ENCODE assay signal across 14 mouse cellular contexts in the genomic region with DNA sequence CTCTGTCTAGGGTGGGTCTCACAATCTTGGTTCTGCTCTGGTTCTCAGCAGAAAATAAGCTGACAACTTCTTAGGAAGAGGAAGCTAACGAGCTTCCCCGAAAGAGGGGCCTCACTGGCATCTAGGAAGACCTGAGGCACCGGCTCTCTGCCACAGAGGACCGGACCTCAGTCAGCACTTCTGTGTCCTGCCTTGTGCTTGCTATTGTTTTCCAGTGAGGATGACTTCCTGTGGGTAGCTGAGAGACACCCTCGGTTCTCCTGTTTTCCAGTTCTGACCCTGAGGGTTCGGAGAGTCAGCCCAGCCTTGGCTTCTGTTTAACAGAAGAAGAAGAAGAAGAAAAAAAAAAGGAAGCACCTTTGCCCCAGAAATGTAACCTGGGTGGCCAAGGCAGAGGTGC. TPM values are rescaled to one million over a fixed set of nuclear protein-coding genes. Genes with fewer than 3 reads are reported as not detected.
A peak's percentile ranks its signal among the peaks of the same experiment; 100 is the strongest.
DNase-seq lines count a peak whose midpoint lies in the region; ATAC-seq and TF ChIP-seq lines count a peak whose summit lies in the region.
"Had no signal": no experiment of that assay in that cellular context is flagged by ENCODE, and none has a peak within 500 bp of the region (broad histone marks: within the 10 kb centered on the region; RNA-seq: fewer than 3 reads in every experiment).

No protein-coding gene starts in this region.

- no peak overlapping the region for H3K4me3 ChIP-seq in liver, adult 2 months (ENCODE audit: insufficient read depth, low read depth, low read length)
- H3K4me3 ChIP-seq in intestine, embryonic 15.5 days (replicated peaks) = no peak overlapping the region
- no peak overlapping the region for H3K4me3 ChIP-seq in liver, embryonic 14.5 days (ENCODE audit: insufficient read depth in 1 of 2, low read depth in 2 of 2, low read length in 2 of 2)
- H3K4me3 ChIP-seq in hindbrain, embryonic 12.5 days = no peak overlapping the region
- H3K4me3 ChIP-seq: forebrain, embryonic 12.5 days; left cerebral cortex, adult 2 months had no signal

- H3K27me3 ChIP-seq in liver, adult 2 months (ENCODE audit: control insufficient read depth, insufficient read depth, low read length) = no peaks in the 10 kb centered on the region
- H3K27me3 ChIP-seq in intestine, embryonic 15.5 days (replicated peaks) = no peaks in the 10 kb centered on the region
- H3K27me3 ChIP-seq in liver, embryonic 14.5 days (ENCODE audit: control insufficient read depth, insufficient read depth, low read length) = no peaks in the 10 kb centered on the region
- H3K27me3 ChIP-seq in hindbrain, embryonic 12.5 days = no peaks in the 10 kb centered on the region

- no peak for ATAC-seq in intestine, embryonic 15.5 days
- peak; percentile 35 for ATAC-seq in liver, embryonic 14.5 days (ENCODE audit: insufficient read depth)
- no peak for ATAC-seq in hindbrain, embryonic 12.5 days (ENCODE audit: low FRiP score)

- no peaks in the 10 kb centered on the region for H3K79me2 ChIP-seq in liver, adult 2 months (ENCODE audit: control insufficient read depth, insufficient read depth, low read length)

- no peak overlapping the region for H3K4me2 ChIP-seq in intestine, embryonic 15.5 days (replicated peaks)
- H3K4me2 ChIP-seq in liver, embryonic 14.5 days (ENCODE audit: low read depth) = no peak overlapping the region
- H3K4me2 ChIP-seq in hindbrain, embryonic 12.5 days (replicated peaks) = no peak overlapping the region
- H3K4me2 ChIP-seq: forebrain, embryonic 12.5 days had no signal

- H3K36me3 ChIP-seq in liver, adult 2 months (ENCODE audit: control insufficient read depth, insufficient read depth, low read length) = peaks cover 25% of the 10 kb centered on the region; the same call in 1 of the 2 replicates
- H3K36me3 ChIP-seq in intestine, embryonic 15.5 days = no peaks in the 10 kb centered on the region
- H3K36me3 ChIP-seq in liver, embryonic 14.5 days (replicated peaks; ENCODE audit: control insufficient read depth, insufficient read depth, low read depth) = no peaks in the 10 kb centered on the region
- H3K36me3 ChIP-seq in hindbrain, embryonic 12.5 days = no peaks in the 10 kb centered on the region
- H3K36me3 ChIP-seq: forebrain, embryonic 12.5 days had no signal

- WGBS in liver, adult 2 months = 70% methylated on average over 6 of the region's 6 CpGs
- 53% methylated on average over 6 of the region's 6 CpGs for WGBS in intestine, embryonic 15.5 days
- 14% methylated on average over 6 of the region's 6 CpGs for WGBS in liver, embryonic 14.5 days (ENCODE audit: insufficient replicate concordance)
- 72% methylated on average over 6 of the region's 6 CpGs for WGBS in hindbrain, embryonic 12.5 days

- DNase-seq in adrenal gland, postnatal 14 days = peak; percentile 29
- DNase-seq in adrenal gland, postnatal 36 days = no peak
- peak; percentile 30 for DNase-seq in liver, adult 2 months (ENCODE audit: extremely low read depth, low read depth, low spot score)
- no peak for DNase-seq in liver
- DNase-seq in liver, embryonic 14.5 days (ENCODE audit: low read depth in 3 of 3, low spot score in 3 of 3) = no peak
- no peak for DNase-seq in cerebellum, adult 11 months
- DNase-seq: cerebellum, adult 9-10 months; gastrocnemius, postnatal 10 days; lung, postnatal 10 days; right cerebral cortex, postnatal 4 days had no signal

- no peak for TF ChIP-seq EP300 in liver, embryonic 14.5 days (IDR thresholded peaks at IDR 0.05; ENCODE audit: low read depth)

- no peak overlapping the region for H3K9ac ChIP-seq in liver, adult 2 months (ENCODE audit: low read depth, low read length)
- H3K9ac ChIP-seq in intestine, embryonic 15.5 days = no peak overlapping the region
- H3K9ac ChIP-seq in liver, embryonic 14.5 days (replicated peaks) = no peak overlapping the region
- H3K9ac ChIP-seq in hindbrain, embryonic 12.5 days = no peak overlapping the region
- H3K9ac ChIP-seq: forebrain, embryonic 12.5 days had no signal

- H3K4me1 ChIP-seq in liver, adult 2 months (ENCODE audit: control insufficient read depth, insufficient read depth, low read length) = peaks cover 8% of the 10 kb centered on the region
- H3K4me1 ChIP-seq in intestine, embryonic 15.5 days (replicated peaks) = peaks cover 16% of the 10 kb centered on the region
- H3K4me1 ChIP-seq in liver, embryonic 14.5 days (replicated peaks; ENCODE audit: control insufficient read depth in 2 of 2, insufficient read depth in 2 of 2, low read length in 1 of 2) = peaks cover 0 to 6% of the 10 kb centered on the region in 2 experiments; a peak in 2 of 4 replicates
- H3K4me1 ChIP-seq in hindbrain, embryonic 12.5 days = peaks cover 7% of the 10 kb centered on the region
- H3K4me1 ChIP-seq: forebrain, embryonic 12.5 days had no signal

- no peak for TF ChIP-seq CTCF in liver, adult 2 months (IDR thresholded peaks at IDR 0.05; ENCODE audit: low read depth, low read length)
- no peak for TF ChIP-seq CTCF in liver, embryonic 14.5 days (IDR thresholded peaks at IDR 0.05; ENCODE audit: low read depth)

- no peak for TF ChIP-seq POLR2A in liver, adult 2 months (IDR thresholded peaks at IDR 0.05; ENCODE audit: extremely low read depth, insufficient read depth, low read length)

- H3K9me3 ChIP-seq in intestine, embryonic 15.5 days = no peaks in the 10 kb centered on the region
- no peaks in the 10 kb centered on the region for H3K9me3 ChIP-seq in liver, embryonic 14.5 days (ENCODE audit: control insufficient read depth, low read length)
- no peaks in the 10 kb centered on the region for H3K9me3 ChIP-seq in hindbrain, embryonic 12.5 days (replicated peaks)
- H3K9me3 ChIP-seq: forebrain, embryonic 12.5 days had no signal

- peak overlapping the region; percentile 66 for H3K27ac ChIP-seq in liver, adult 2 months (replicated peaks; ENCODE audit: insufficient read depth, low read depth, low read length)
- 0 out of 2 replicates have a peak overlapping the region, but pooled peaks have one; percentile 17 for H3K27ac ChIP-seq in intestine, embryonic 15.5 days
- H3K27ac ChIP-seq in liver, embryonic 14.5 days = no peak overlapping the region
- no peak overlapping the region for H3K27ac ChIP-seq in hindbrain, embryonic 12.5 days
- H3K27ac ChIP-seq: forebrain, embryonic 12.5 days; left cerebral cortex, adult 2 months had no signal

RNA-seq across cellular contexts. Expression of a gene that starts 5.5 kb away (rescaled TPM):
- 38.2 and 39.1 TPM in 2 replicates for total RNA-seq in adrenal gland, postnatal 14 days (2021)
- 10 to 100 TPM; 32.2 to 38.3 TPM for total RNA-seq in adrenal gland, postnatal 36 days (2021)
- total RNA-seq in liver, adult 2 months (2014; rRNA removed) = 6.7 and 8.8 TPM in 2 replicates
- polyA plus RNA-seq in liver, adult 2 months (2012; rRNA removed) = 14.9 and 16.3 TPM in 2 replicates
- polyA plus RNA-seq in intestine, embryonic 15.5 days (2015; fragmentation: Nextera tagmentation; extraction: Ambion mirVana) = 265 and 267 TPM in 2 replicates
- 20.1 and 20.6 TPM in 2 replicates for polyA plus RNA-seq in liver, embryonic 14.5 days (2012; rRNA removed)
- 19.2 and 21.5 TPM in 2 replicates for polyA plus RNA-seq in liver, embryonic 14.5 days (2014; fragmentation: Nextera tagmentation; extraction: Ambion mirVana)
- 177 and 180 TPM in 2 replicates for polyA plus RNA-seq in hindbrain, embryonic 12.5 days (2016; fragmentation: Nextera tagmentation; extraction: Ambion mirVana)

RNA-seq across cellular contexts. Expression of a gene that starts 6.2 kb away (rescaled TPM):
- total RNA-seq in adrenal gland, postnatal 14 days (2021) = 138 and 152 TPM in 2 replicates
- total RNA-seq in adrenal gland, postnatal 36 days (2021) = 100 to 1,000 TPM; 116 to 138 TPM
- total RNA-seq in liver, adult 2 months (2014; rRNA removed) = 163 and 188 TPM in 2 replicates
- polyA plus RNA-seq in liver, adult 2 months (2012; rRNA removed) = 170 and 193 TPM in 2 replicates
- polyA plus RNA-seq in intestine, embryonic 15.5 days (2015; fragmentation: Nextera tagmentation; extraction: Ambion mirVana) = 153 and 168 TPM in 2 replicates
- 14.9 and 16.3 TPM in 2 replicates for polyA plus RNA-seq in liver, embryonic 14.5 days (2012; rRNA removed)
- 35.5 and 35.6 TPM in 2 replicates for polyA plus RNA-seq in liver, embryonic 14.5 days (2014; fragmentation: Nextera tagmentation; extraction: Ambion mirVana)
- 20.2 and 21.0 TPM in 2 replicates for polyA plus RNA-seq in hindbrain, embryonic 12.5 days (2016; fragmentation: Nextera tagmentation; extraction: Ambion mirVana)

RNA-seq across cellular contexts. Expression of a gene that starts 26.8 kb away (rescaled TPM):
- total RNA-seq in adrenal gland, postnatal 14 days (2021) = 1,189 and 1,386 TPM in 2 replicates
- total RNA-seq in adrenal gland, postnatal 36 days (2021) = 1,000 to 10,000 TPM; 1,231 to 1,372 TPM
- 355 and 400 TPM in 2 replicates for total RNA-seq in liver, adult 2 months (2014; rRNA removed)
- polyA plus RNA-seq in liver, adult 2 months (2012; rRNA removed) = 95.1 and 111 TPM in 2 replicates
- 1,711 TPM in 2 replicates for polyA plus RNA-seq in intestine, embryonic 15.5 days (2015; fragmentation: Nextera tagmentation; extraction: Ambion mirVana)
- polyA plus RNA-seq in liver, embryonic 14.5 days (2012; rRNA removed) = 309 and 366 TPM in 2 replicates
- 989 and 1,016 TPM in 2 replicates for polyA plus RNA-seq in liver, embryonic 14.5 days (2014; fragmentation: Nextera tagmentation; extraction: Ambion mirVana)
- polyA plus RNA-seq in hindbrain, embryonic 12.5 days (2016; fragmentation: Nextera tagmentation; extraction: Ambion mirVana) = 982 and 1,135 TPM in 2 replicates

RNA-seq across cellular contexts. Expression of a gene that starts 31.1 kb away (rescaled TPM):
- total RNA-seq in adrenal gland, postnatal 14 days (2021) = 1,693 and 2,079 TPM in 2 replicates
- total RNA-seq in adrenal gland, postnatal 36 days (2021) = 1,000 to 10,000 TPM; 1,621 to 1,757 TPM
- total RNA-seq in liver, adult 2 months (2014; rRNA removed) = 1,440 and 1,681 TPM in 2 replicates
- polyA plus RNA-seq in liver, adult 2 months (2012; rRNA removed) = 488 and 544 TPM in 2 replicates
- 1,301 and 1,445 TPM in 2 replicates for polyA plus RNA-seq in intestine, embryonic 15.5 days (2015; fragmentation: Nextera tagmentation; extraction: Ambion mirVana)
- polyA plus RNA-seq in liver, embryonic 14.5 days (2012; rRNA removed) = 534 and 909 TPM in 2 replicates
- polyA plus RNA-seq in liver, embryonic 14.5 days (2014; fragmentation: Nextera tagmentation; extraction: Ambion mirVana) = 992 and 1,027 TPM in 2 replicates
- polyA plus RNA-seq in hindbrain, embryonic 12.5 days (2016; fragmentation: Nextera tagmentation; extraction: Ambion mirVana) = 977 and 1,019 TPM in 2 replicates

RNA-seq across cellular contexts. Expression of a gene that starts 35.0 kb away (rescaled TPM):
- 16.0 and 16.3 TPM in 2 replicates for total RNA-seq in adrenal gland, postnatal 14 days (2021)
- 10 to 100 TPM; 18.1 to 20.5 TPM for total RNA-seq in adrenal gland, postnatal 36 days (2021)
- 26.1 and 32.8 TPM in 2 replicates for total RNA-seq in liver, adult 2 months (2014; rRNA removed)
- polyA plus RNA-seq in liver, adult 2 months (2012; rRNA removed) = 74.1 and 83.8 TPM in 2 replicates
- polyA plus RNA-seq in intestine, embryonic 15.5 days (2015; fragmentation: Nextera tagmentation; extraction: Ambion mirVana) = 29.2 and 29.5 TPM in 2 replicates
- polyA plus RNA-seq in liver, embryonic 14.5 days (2012; rRNA removed) = 8.5 and 10.1 TPM in 2 replicates
- polyA plus RNA-seq in liver, embryonic 14.5 days (2014; fragmentation: Nextera tagmentation; extraction: Ambion mirVana) = 6.2 and 7.3 TPM in 2 replicates
- polyA plus RNA-seq in hindbrain, embryonic 12.5 days (2016; fragmentation: Nextera tagmentation; extraction: Ambion mirVana) = 17.8 and 18.0 TPM in 2 replicates

Comparison
In these comparisons a context has a peak if more than half of its experiments do, and no peak if none do; other contexts are left out.
1. DNase-seq: peak in adrenal gland, postnatal 14 days (single experiment) and liver, adult 2 months (single experiment); none in adrenal gland, postnatal 36 days (0 of 2), liver (single experiment), liver, embryonic 14.5 days (0 of 3) and cerebellum, adult 11 months (single experiment).
2. H3K27ac ChIP-seq: peak in liver, adult 2 months (single experiment) and intestine, embryonic 15.5 days (single experiment); none in liver, embryonic 14.5 days (single experiment) and hindbrain, embryonic 12.5 days (single experiment).